In genomic region chr13:90111681-90112080, GRCm38 (mm10) we compare ENCODE assay signal across 17 mouse cellular contexts.
"Had no signal": no experiment of that assay in that cellular context is flagged by ENCODE, and none has a peak within 500 bp of the region (broad histone marks: within the 10 kb centered on the region; RNA-seq: fewer than 3 reads in every experiment).

No protein-coding gene starts in this region.

- H3K9ac ChIP-seq: lung, embryonic 14.5 days; midbrain, embryonic 13.5 days; midbrain, embryonic 15.5 days; neural tube, embryonic 13.5 days; neural tube, embryonic 15.5 days had no signal

- H3K27me3 ChIP-seq: midbrain, embryonic 13.5 days; midbrain, embryonic 15.5 days; neural tube, embryonic 13.5 days; neural tube, embryonic 15.5 days had no signal

- H3K27ac ChIP-seq: midbrain, embryonic 13.5 days; midbrain, embryonic 15.5 days; neural tube, embryonic 13.5 days; neural tube, embryonic 15.5 days had no signal

- DNase-seq: lung, adult 18-20 months; lung, embryonic 14.5 days; lung, postnatal 10 days; lung, postnatal 4 days; retina, postnatal 1 day; right cerebral cortex, adult 18-20 months; right cerebral cortex, postnatal 25 days; right cerebral cortex, postnatal 4 days; spleen, adult 18-20 months; thymus, adult 18-20 months; thymus, postnatal 14 days; thymus, postnatal 36 days had no signal

- H3K4me1 ChIP-seq: midbrain, embryonic 13.5 days; midbrain, embryonic 15.5 days; neural tube, embryonic 13.5 days; neural tube, embryonic 15.5 days had no signal

- H3K36me3 ChIP-seq: midbrain, embryonic 13.5 days; midbrain, embryonic 15.5 days; neural tube, embryonic 13.5 days; neural tube, embryonic 15.5 days had no signal

- H3K4me3 ChIP-seq: midbrain, embryonic 13.5 days; midbrain, embryonic 15.5 days; neural tube, embryonic 13.5 days; neural tube, embryonic 15.5 days had no signal

- H3K4me2 ChIP-seq: lung, embryonic 14.5 days; midbrain, embryonic 11.5 days; midbrain, embryonic 13.5 days; midbrain, embryonic 15.5 days; neural tube, embryonic 13.5 days; neural tube, embryonic 15.5 days had no signal

- H3K9me3 ChIP-seq: midbrain, embryonic 13.5 days; midbrain, embryonic 15.5 days; neural tube, embryonic 13.5 days; neural tube, embryonic 15.5 days had no signal

- ATAC-seq: midbrain, embryonic 13.5 days; midbrain, embryonic 15.5 days had no signal
